Mouse (Mus musculus) lung, postnatal 0 days (tissue): ENCODE results near the gene Triobp.

Experiments
- CTCF ChIP-seq: IDR thresholded peaks from 2 replicates; pipeline ENCODE4 v1.5.1; 2016; ENCODE audit warnings: antibody characterized with exemption, mild to moderate bottlenecking
- EP300 ChIP-seq: IDR thresholded peaks from 2 replicates; pipeline ENCODE4 v1.6.1; 2016; ENCODE audit warnings: antibody characterized with exemption, mild to moderate bottlenecking, control low read depth

DNA sequence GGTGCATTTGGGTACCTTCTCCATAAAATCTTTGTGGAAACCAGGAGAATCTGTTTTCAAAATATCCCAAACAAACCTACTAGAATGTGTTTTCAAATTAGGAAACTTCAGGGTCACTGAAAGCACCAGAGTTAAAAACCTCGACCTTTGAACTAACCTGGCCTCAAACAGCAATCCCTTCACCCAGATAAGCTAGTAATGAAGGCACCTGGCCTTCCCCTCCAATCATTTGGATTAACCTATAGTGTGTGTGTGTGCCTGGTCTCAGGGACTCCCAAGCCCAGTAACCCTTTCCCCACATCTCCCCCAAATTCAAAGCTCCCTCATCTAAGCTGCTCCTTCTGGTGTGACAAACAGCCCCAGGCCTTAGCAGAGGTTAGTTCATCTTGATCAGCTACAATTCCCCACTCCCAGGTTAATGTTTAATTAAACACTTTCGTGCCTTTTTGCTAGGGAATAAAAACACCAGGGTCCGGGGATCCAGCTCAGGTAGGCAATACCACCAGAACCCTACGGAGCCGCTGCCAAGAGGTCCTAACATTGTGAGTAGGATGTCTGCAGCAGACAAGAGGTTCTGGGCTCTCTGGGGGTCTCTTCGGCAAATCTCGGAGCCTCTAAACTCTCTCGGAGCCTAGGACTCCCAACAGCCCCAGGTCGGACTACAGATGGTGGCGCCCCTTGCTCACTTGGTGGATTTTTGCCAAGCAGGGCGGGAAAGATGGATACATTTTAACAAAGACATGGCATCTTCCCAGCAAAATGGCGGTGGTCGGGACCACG, 79.2 kb downstream of the Triobp start:
- TF ChIP-seq EP300 (no peak), CTCF (no peak)
